Comparison of ENCODE assay signal across 19 mouse cellular contexts in the genomic region with DNA sequence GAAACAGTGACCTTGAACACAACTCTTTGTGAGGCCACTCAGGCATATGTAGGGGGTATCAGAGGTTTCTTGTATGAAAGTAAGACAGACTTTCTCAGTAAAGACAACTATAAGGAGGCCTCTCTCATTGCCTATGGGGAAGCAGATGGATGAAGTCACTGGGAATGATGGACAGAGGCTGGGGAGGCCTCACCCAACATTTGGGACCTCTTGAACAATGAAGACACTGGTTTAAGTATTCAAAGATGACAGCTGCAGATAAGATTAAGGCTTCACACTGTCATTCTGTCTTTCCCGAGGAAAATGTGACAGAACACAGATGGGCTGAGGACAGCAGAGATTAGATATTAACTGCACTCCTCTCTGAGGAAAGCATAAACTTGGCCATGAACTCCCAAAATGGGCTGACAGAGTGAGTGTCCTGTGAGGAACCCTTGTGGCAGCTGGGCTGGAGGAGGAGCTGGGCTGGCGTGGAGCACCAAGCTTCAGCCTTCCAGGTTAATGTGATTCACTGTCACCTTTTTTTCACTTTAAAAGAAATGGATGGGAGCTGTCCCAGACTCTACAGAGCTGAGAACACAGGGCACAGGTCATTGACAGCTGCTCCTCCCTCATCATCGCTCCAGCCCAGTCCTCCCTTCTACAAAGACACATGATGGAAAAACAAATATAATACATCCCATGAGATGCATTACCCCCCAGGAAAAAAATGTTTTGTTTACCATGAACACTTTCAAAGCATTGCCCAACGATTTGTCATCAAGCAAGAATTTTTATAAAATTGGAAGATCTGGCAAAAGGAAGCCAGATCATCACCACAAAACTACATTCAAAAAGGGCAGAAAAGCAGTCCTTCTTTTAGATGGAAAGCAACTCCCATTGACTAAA. TPM values are rescaled to one million over a fixed set of nuclear protein-coding genes. Genes with fewer than 3 reads are reported as not detected.
A peak's percentile ranks its signal among the peaks of the same experiment; 100 is the strongest.
DNase-seq lines count a peak whose midpoint lies in the region; ATAC-seq and TF ChIP-seq lines count a peak whose summit lies in the region.
"Had no signal": no experiment of that assay in that cellular context is flagged by ENCODE, and none has a peak within 500 bp of the region (broad histone marks: within the 10 kb centered on the region; RNA-seq: fewer than 3 reads in every experiment).

No protein-coding gene starts in this region.

- no peak overlapping the region for H3K27ac ChIP-seq in intestine, embryonic 16.5 days (ENCODE audit: low read length)
- no peak overlapping the region for H3K27ac ChIP-seq in intestine, embryonic 15.5 days
- H3K27ac ChIP-seq in stomach, embryonic 14.5 days (ENCODE audit: low read length), result no peak overlapping the region
- no peak overlapping the region for H3K27ac ChIP-seq in stomach, postnatal 0 days (replicated peaks)
- H3K27ac ChIP-seq: forebrain, embryonic 15.5 days; liver, embryonic 12.5 days; midbrain, embryonic 15.5 days had no signal

- no peaks in the 10 kb centered on the region for H3K9me3 ChIP-seq in intestine, embryonic 16.5 days (ENCODE audit: control insufficient read depth, low read length)
- no peaks in the 10 kb centered on the region for H3K9me3 ChIP-seq in intestine, embryonic 15.5 days
- H3K9me3 ChIP-seq in stomach, embryonic 14.5 days (ENCODE audit: control insufficient read depth, low read depth, low read length), result no peaks in the 10 kb centered on the region
- no peaks in the 10 kb centered on the region for H3K9me3 ChIP-seq in stomach, postnatal 0 days (ENCODE audit: control insufficient read depth, low read length)
- H3K9me3 ChIP-seq: forebrain, embryonic 15.5 days; liver, embryonic 12.5 days; midbrain, embryonic 15.5 days had no signal

- TF ChIP-seq CTCF in stomach, postnatal 0 days (IDR thresholded peaks at IDR 0.05; ENCODE audit: low read depth), result no peak

- no peaks in the 10 kb centered on the region for H3K36me3 ChIP-seq in intestine, embryonic 16.5 days (ENCODE audit: control insufficient read depth, insufficient read depth, low read length)
- H3K36me3 ChIP-seq in intestine, embryonic 15.5 days, result no peaks in the 10 kb centered on the region
- no peaks in the 10 kb centered on the region for H3K36me3 ChIP-seq in stomach, embryonic 14.5 days (ENCODE audit: control insufficient read depth, insufficient read depth, low read length)
- H3K36me3 ChIP-seq in stomach, postnatal 0 days (ENCODE audit: control insufficient read depth, insufficient read depth, low read length), result no peaks in the 10 kb centered on the region
- H3K36me3 ChIP-seq: forebrain, embryonic 15.5 days; liver, embryonic 12.5 days; midbrain, embryonic 15.5 days had no signal

- 59% methylated on average over 4 of the region's 4 CpGs for WGBS in intestine, embryonic 16.5 days
- WGBS in intestine, embryonic 15.5 days, result 53% methylated on average over 4 of the region's 4 CpGs
- 41% methylated on average over 4 of the region's 4 CpGs for WGBS in stomach, embryonic 14.5 days
- 45% methylated on average over 4 of the region's 4 CpGs for WGBS in stomach, postnatal 0 days

- H3K4me3 ChIP-seq in intestine, embryonic 16.5 days (ENCODE audit: low read length), result no peak overlapping the region
- H3K4me3 ChIP-seq in intestine, embryonic 15.5 days (replicated peaks), result no peak overlapping the region
- H3K4me3 ChIP-seq in stomach, embryonic 14.5 days (ENCODE audit: low read depth, low read length), result no peak overlapping the region
- no peak overlapping the region for H3K4me3 ChIP-seq in stomach, postnatal 0 days (ENCODE audit: low read depth, low read length)
- H3K4me3 ChIP-seq: erythroblast, embryonic 14.5 days; forebrain, embryonic 15.5 days; liver, embryonic 12.5 days; midbrain, embryonic 15.5 days had no signal

- peak; percentile 7 for DNase-seq in adrenal gland, postnatal 14 days
- no peak for DNase-seq in adrenal gland, adult 18-20 months (ENCODE audit: low spot score in 2 of 2)
- no peak for DNase-seq in stomach, postnatal 0 days (ENCODE audit: low spot score)
- DNase-seq in retina, embryonic 14.5 days (ENCODE audit: low spot score), result no peak
- DNase-seq: cerebellum, adult 11 months; cerebellum, postnatal 25 days; layer of hippocampus, postnatal 36 days; left cerebral cortex, postnatal 4 days; thymus, adult 2 months had no signal

- no peak for TF ChIP-seq EP300 in stomach, postnatal 0 days (optimal IDR thresholded peaks at IDR 0.05)

- no peak overlapping the region for H3K4me2 ChIP-seq in intestine, embryonic 16.5 days (ENCODE audit: low read depth, low read length)
- H3K4me2 ChIP-seq in intestine, embryonic 15.5 days (replicated peaks), result no peak overlapping the region
- no peak overlapping the region for H3K4me2 ChIP-seq in stomach, embryonic 14.5 days (replicated peaks; ENCODE audit: low read depth, low read length)
- H3K4me2 ChIP-seq in stomach, postnatal 0 days (replicated peaks; ENCODE audit: low read depth), result no peak overlapping the region
- H3K4me2 ChIP-seq: forebrain, embryonic 15.5 days; liver, embryonic 12.5 days; midbrain, embryonic 15.5 days had no signal

- peak; percentile 52 for ATAC-seq in intestine, embryonic 16.5 days
- ATAC-seq in intestine, embryonic 15.5 days, result no peak
- peak; percentile 56; the same call in 1 of the 2 replicates for ATAC-seq in stomach, embryonic 14.5 days (ENCODE audit: insufficient number of reproducible peaks, insufficient read depth, low FRiP score, low read depth)
- ATAC-seq in stomach, postnatal 0 days (ENCODE audit: low FRiP score, low TSS enrichment), result no peak
- no peak for ATAC-seq in cerebellum, adult (ENCODE audit: insufficient number of reproducible peaks, low FRiP score, low TSS enrichment)
- ATAC-seq: forebrain, embryonic 15.5 days; liver, embryonic 12.5 days; midbrain, embryonic 15.5 days; Patski had no signal

- no peaks in the 10 kb centered on the region for H3K27me3 ChIP-seq in intestine, embryonic 16.5 days (replicated peaks; ENCODE audit: control insufficient read depth, insufficient read depth, low read length)
- no peaks in the 10 kb centered on the region for H3K27me3 ChIP-seq in intestine, embryonic 15.5 days (replicated peaks)
- H3K27me3 ChIP-seq in stomach, embryonic 14.5 days (ENCODE audit: control insufficient read depth, insufficient read depth, low read length), result no peaks in the 10 kb centered on the region
- no peaks in the 10 kb centered on the region for H3K27me3 ChIP-seq in stomach, postnatal 0 days (ENCODE audit: control insufficient read depth, insufficient read depth, low read length)
- H3K27me3 ChIP-seq: forebrain, embryonic 15.5 days; liver, embryonic 12.5 days; midbrain, embryonic 15.5 days; Patski had no signal

- H3K9ac ChIP-seq in intestine, embryonic 16.5 days (ENCODE audit: low read depth, low read length), result no peak overlapping the region
- no peak overlapping the region for H3K9ac ChIP-seq in intestine, embryonic 15.5 days
- no peak overlapping the region for H3K9ac ChIP-seq in stomach, embryonic 14.5 days (replicated peaks; ENCODE audit: low read depth, low read length)
- H3K9ac ChIP-seq in stomach, postnatal 0 days (ENCODE audit: low read length), result no peak overlapping the region
- H3K9ac ChIP-seq: forebrain, embryonic 15.5 days; liver, embryonic 12.5 days; midbrain, embryonic 15.5 days had no signal

- H3K4me1 ChIP-seq in intestine, embryonic 16.5 days (ENCODE audit: control insufficient read depth, insufficient read depth, low read length), result no peaks in the 10 kb centered on the region
- no peaks in the 10 kb centered on the region for H3K4me1 ChIP-seq in intestine, embryonic 15.5 days (replicated peaks)
- H3K4me1 ChIP-seq in stomach, embryonic 14.5 days (ENCODE audit: control insufficient read depth, insufficient read depth, low read length), result no peaks in the 10 kb centered on the region; the same call in 1 of the 2 replicates
- H3K4me1 ChIP-seq in stomach, postnatal 0 days (replicated peaks; ENCODE audit: control insufficient read depth, insufficient read depth), result no peaks in the 10 kb centered on the region
- H3K4me1 ChIP-seq: forebrain, embryonic 15.5 days; liver, embryonic 12.5 days; midbrain, embryonic 15.5 days had no signal

RNA-seq across cellular contexts. Expression of gene Sstr4, which starts 23.2 kb away (rescaled TPM):
- total RNA-seq in adrenal gland, postnatal 14 days (2021), result 0.68 and 0.70 TPM in 2 replicates
- total RNA-seq in adrenal gland, adult 18-20 months (2021), result under 1 TPM in 1 of 2 experiments, not detected in 1; 0.35 TPM
- 1.6 and 1.8 TPM in 2 replicates for polyA plus RNA-seq in intestine, embryonic 16.5 days (2015; fragmentation: Nextera tagmentation; extraction: Ambion mirVana)
- 2.2 and 2.4 TPM in 2 replicates for polyA plus RNA-seq in intestine, embryonic 15.5 days (2015; fragmentation: Nextera tagmentation; extraction: Ambion mirVana)
- 3.9 and 4.0 TPM in 2 replicates for polyA plus RNA-seq in stomach, embryonic 14.5 days (2014; fragmentation: Nextera tagmentation; extraction: Ambion mirVana)
- 0.31 and 0.49 TPM in 2 replicates for polyA plus RNA-seq in stomach, postnatal 0 days (2015; fragmentation: Nextera tagmentation; extraction: Ambion mirVana)
- total RNA-seq: gastrocnemius, adult 18-20 months had no signal
- polyA plus RNA-seq: erythroblast, embryonic 14.5 days; Patski had no signal

RNA-seq across cellular contexts. Expression of gene Thbd, which starts 36.0 kb away (rescaled TPM):
- total RNA-seq in adrenal gland, postnatal 14 days (2021), result 29.0 and 32.6 TPM in 2 replicates
- 10 to 100 TPM; 31.2 to 46.2 TPM for total RNA-seq in adrenal gland, adult 18-20 months (2021)
- 46.6 and 46.8 TPM in 2 replicates for polyA plus RNA-seq in intestine, embryonic 16.5 days (2015; fragmentation: Nextera tagmentation; extraction: Ambion mirVana)
- 46.1 and 47.0 TPM in 2 replicates for polyA plus RNA-seq in intestine, embryonic 15.5 days (2015; fragmentation: Nextera tagmentation; extraction: Ambion mirVana)
- polyA plus RNA-seq in stomach, embryonic 14.5 days (2014; fragmentation: Nextera tagmentation; extraction: Ambion mirVana), result 25.9 and 28.5 TPM in 2 replicates
- polyA plus RNA-seq in stomach, postnatal 0 days (2015; fragmentation: Nextera tagmentation; extraction: Ambion mirVana), result 17.5 and 17.9 TPM in 2 replicates
- polyA plus RNA-seq: erythroblast, embryonic 14.5 days; Patski had no signal

Comparison
In these comparisons a context has a peak if more than half of its experiments do, and no peak if none do; other contexts are left out.
1. ATAC-seq: peak in intestine, embryonic 16.5 days (single experiment) and stomach, embryonic 14.5 days (single experiment); none in intestine, embryonic 15.5 days (single experiment), stomach, postnatal 0 days (single experiment) and cerebellum, adult (single experiment).